Mouse (Mus musculus) heart, adult 2 months (tissue): ENCODE measurements at regions not wholly inside any gene's neighbourhood (a gene's known extent, or its start where the extent isn't known, plus 50 kb on each side); places are given as distances from the start of the nearest gene placed in this dataset.
A peak's percentile ranks its signal among the peaks of the same experiment; 100 is the strongest.

Experiments used
- DNase-seq, 2 experiments: peaks; one replicate each; pipeline ENCODE4 v3.0.0; 2021
- H3K27ac ChIP-seq: fragments of 200-600 bp; 2 replicates; pipeline ENCODE4 v1.8.1; 2022
- H3K27me3 ChIP-seq: fragments of 200-500 bp; 2 replicates; pipeline ENCODE4 v1.6.1; 2012; ENCODE audit warnings: mild to moderate bottlenecking, low read length, inconsistent platforms, mixed read lengths; ENCODE audit not compliant: control insufficient read depth, insufficient read depth
- H3K36me3 ChIP-seq: fragments of 200-500 bp; 2 replicates; pipeline ENCODE4 v1.6.1; 2012; ENCODE audit warnings: low read length, inconsistent platforms; ENCODE audit not compliant: control insufficient read depth, insufficient read depth
- H3K4me1 ChIP-seq: fragments of 200-500 bp; 2 replicates; pipeline ENCODE4 v1.6.1; 2011; ENCODE audit warnings: low read length; ENCODE audit not compliant: control insufficient read depth, insufficient read depth
- H3K4me3 ChIP-seq: fragments of 200-600 bp; 2 replicates; pipeline ENCODE4 v1.8.1; 2022
- H3K79me2 ChIP-seq: fragments of 200-500 bp; replicated peaks from 2 replicates; pipeline ENCODE4 v1.6.1; 2012; ENCODE audit warnings: mild to moderate bottlenecking, inconsistent platforms, low read length, moderate library complexity, mixed read lengths; ENCODE audit not compliant: control insufficient read depth, insufficient read depth
- H3K9ac ChIP-seq: fragments of 200-500 bp; 2 replicates; pipeline ENCODE4 v1.6.1; 2012; ENCODE audit warnings: low read depth, mild to moderate bottlenecking, control low read depth, inconsistent platforms, low read length, mixed read lengths
- CTCF ChIP-seq: fragments of 200-600 bp; IDR thresholded peaks from 2 replicates; pipeline ENCODE4 v1.8.1; 2022; ENCODE audit warnings: antibody characterized with exemption, mild to moderate bottlenecking, moderate library complexity
- EP300 ChIP-seq: fragments of 200-500 bp; IDR thresholded peaks from 2 replicates; pipeline ENCODE4 v1.6.1; 2011; ENCODE audit warnings: low read depth, low read length, control low read depth; ENCODE audit not compliant: insufficient read depth
- POLR2A ChIP-seq: fragments of 200-500 bp; IDR thresholded peaks from 2 replicates; pipeline ENCODE4 v1.6.1; 2011; ENCODE audit warnings: mild to moderate bottlenecking, low read depth, low read length, control low read depth; ENCODE audit not compliant: insufficient read depth
- whole genome bisulfite sequencing: fragments of 180-500 bp; shearing (Covaris S2); methylation state at CpG from one replicate; pipeline ENCODE4 v1.1.7; 2018; 5-methylcytosine and 5-hydroxymethylcytosine counted together
- intact Hi-C: fragments of 180-260 bp; cut with DNase I; formaldehyde crosslinking; loops from one replicate; pipeline ENCODE4 v1.15.1; 2025

DNA sequence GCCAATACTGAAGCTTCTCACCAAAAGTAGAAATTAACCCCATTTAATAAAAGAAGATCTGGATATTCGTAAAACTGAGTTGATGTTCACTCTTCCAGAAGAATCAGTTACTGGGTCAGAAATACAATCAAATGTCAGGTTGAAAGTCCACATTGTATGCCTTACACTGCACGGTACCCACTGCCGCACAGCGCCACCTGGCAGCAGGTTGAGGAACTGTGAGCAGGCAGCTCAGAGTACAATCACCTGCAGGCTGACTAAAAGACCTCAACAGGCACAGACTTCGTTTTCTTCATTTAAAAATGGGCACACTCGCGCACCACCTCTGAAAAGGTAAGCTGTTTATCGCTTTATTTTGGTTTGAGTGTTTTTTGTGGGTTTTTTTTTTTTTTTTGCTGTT lies 341.8 kb upstream of the Mms22l start:
- Histone ChIP-seq H3K4me1 (no peaks in the 10 kb centered on the region), H3K27ac (no peak overlapping the region), H3K36me3 (no peaks in the 10 kb centered on the region), H3K9ac (no peak overlapping the region), H3K27me3 (no peaks in the 10 kb centered on the region), H3K4me3 (no peak overlapping the region), H3K79me2 (no peaks in the 10 kb centered on the region)
- TF ChIP-seq EP300 (no peak), POLR2A (no peak), CTCF (peak; percentile 85)
- intact Hi-C loops, result no loop called here
- WGBS, result 19% methylated on average over 8 of the region's 8 CpGs
- DNase-seq, result peak; percentile 3 to 51

GRCm38 (mm10) chr4:24173750-24174149 lies 322.5 kb upstream of the Mms22l start:
- no peaks in the 10 kb centered on the region for H3K27me3 ChIP-seq
- no peak for DNase-seq
- no peak for TF ChIP-seq POLR2A
- TF ChIP-seq EP300, result no peak
- TF ChIP-seq CTCF, result no peak

DNA sequence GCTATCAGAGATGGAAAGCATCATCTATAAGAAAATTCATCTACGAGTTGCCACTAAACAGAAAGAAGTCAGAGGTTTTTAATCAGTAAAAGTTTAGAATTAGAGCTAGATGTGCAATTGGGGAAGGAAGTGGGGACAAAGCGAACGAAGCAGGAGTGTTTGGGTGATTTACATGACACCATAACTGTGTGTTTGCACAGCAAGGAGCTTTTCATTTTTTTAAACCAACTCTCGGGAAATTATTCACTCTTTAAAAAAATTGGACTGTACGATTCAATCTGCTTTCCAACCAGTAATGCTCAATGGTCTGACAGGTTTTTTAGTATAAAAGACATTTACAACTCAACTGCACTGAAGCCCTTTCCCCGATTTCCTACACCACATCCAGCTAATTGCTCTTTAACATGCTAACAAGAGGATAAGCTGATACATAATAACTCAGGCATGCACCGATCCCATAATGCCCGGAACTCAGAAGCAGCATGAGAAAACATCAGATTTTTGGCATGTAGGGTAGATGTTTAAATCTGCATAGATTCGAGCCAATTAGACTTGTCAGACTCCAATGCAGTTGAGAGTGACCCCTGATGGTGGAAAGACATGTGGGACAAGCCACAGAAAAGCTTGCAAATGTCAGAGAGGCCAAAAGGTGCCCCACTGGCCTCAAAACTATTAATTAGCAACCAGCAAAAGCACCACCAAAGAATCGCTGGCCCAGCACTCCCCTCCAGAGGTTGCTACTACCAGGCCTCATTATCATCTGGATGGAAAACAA lies 282.8 kb upstream of the Mms22l start:
- TF ChIP-seq POLR2A (no peak), EP300 (no peak), CTCF (no peak)
- H3K9ac ChIP-seq, result no peak overlapping the region
- H3K4me1 ChIP-seq, result no peaks in the 10 kb centered on the region
- no peaks in the 10 kb centered on the region for H3K36me3 ChIP-seq
- no peak overlapping the region for H3K27ac ChIP-seq
- no peaks in the 10 kb centered on the region for H3K79me2 ChIP-seq
- DNase-seq, result no peak
- no peak overlapping the region for H3K4me3 ChIP-seq
- no peaks in the 10 kb centered on the region for H3K27me3 ChIP-seq
- intact Hi-C loops, result no loop called here
- 69% methylated on average over 10 of the region's 10 CpGs for WGBS

More at GRCm38 (mm10) chr4:24173750-24174149, 322.5 kb upstream of the Mms22l start:
- Histone ChIP-seq H3K79me2 (no peaks in the 10 kb centered on the region), H3K27ac (no peak overlapping the region), H3K9ac (no peak overlapping the region), H3K4me3 (no peak overlapping the region), H3K36me3 (no peaks in the 10 kb centered on the region), H3K4me1 (no peaks in the 10 kb centered on the region)
- WGBS, result 52% methylated on average over 2 of the region's 2 CpGs
- intact Hi-C loops, result no loop called here

DNA sequence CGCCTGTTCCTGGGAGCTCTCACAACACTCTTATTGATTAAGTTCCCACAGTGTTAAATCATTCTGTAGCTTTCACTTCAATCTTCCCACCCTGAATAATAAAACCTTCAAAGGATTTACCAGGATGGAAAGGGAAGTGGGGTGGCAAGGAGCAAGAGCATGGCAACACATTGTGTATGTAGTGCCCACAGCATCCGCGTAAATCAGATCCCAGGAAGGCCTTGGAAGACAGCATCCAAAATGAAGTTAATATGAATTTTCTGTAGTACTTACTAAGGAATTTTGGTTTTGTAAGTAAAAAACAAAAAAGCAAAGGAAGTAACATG lies 282.3 kb upstream of the Mms22l start:
- TF ChIP-seq EP300 (no peak), POLR2A (no peak)
- Histone ChIP-seq H3K9ac (no peak overlapping the region), H3K4me3 (no peak overlapping the region), H3K36me3 (no peaks in the 10 kb centered on the region), H3K27me3 (no peaks in the 10 kb centered on the region), H3K79me2 (no peaks in the 10 kb centered on the region), H3K4me1 (no peaks in the 10 kb centered on the region), H3K27ac (no peak overlapping the region)
- no peak for DNase-seq
- WGBS, result 77% methylated on average over 3 of the region's 3 CpGs
- intact Hi-C loops, result no loop called here

DNA sequence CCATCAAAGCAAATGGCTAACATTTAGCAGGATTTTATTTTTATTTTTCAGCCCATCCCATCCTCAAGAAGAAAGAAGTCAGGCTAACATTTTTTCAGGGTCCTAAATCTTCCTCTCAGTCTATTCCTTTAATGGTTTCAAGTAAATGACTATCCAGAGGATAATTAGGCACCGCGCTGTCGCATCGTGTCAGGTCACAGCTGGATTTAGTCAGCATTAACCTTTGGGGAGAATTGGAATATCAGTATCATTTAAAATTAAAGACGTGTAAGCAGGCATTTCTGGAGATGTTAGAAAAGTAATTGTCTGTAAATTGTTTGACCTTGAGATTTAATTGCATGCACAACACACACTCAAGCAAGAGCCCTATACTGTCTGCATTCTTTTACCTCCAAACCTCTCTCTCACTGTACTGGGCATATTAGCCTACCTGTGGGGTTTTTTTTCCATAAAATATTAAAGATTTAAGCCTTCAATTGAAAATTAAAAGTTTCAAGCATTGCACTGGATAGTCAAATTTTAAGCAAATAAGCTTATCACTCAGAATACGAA lies 277.8 kb upstream of the Mms22l start:
- DNase-seq, result no peak
- no peak overlapping the region for H3K9ac ChIP-seq
- H3K27ac ChIP-seq, result no peak overlapping the region
- H3K4me1 ChIP-seq, result no peaks in the 10 kb centered on the region
- no peaks in the 10 kb centered on the region for H3K79me2 ChIP-seq
- no peaks in the 10 kb centered on the region for H3K27me3 ChIP-seq
- H3K36me3 ChIP-seq, result no peaks in the 10 kb centered on the region
- intact Hi-C loops, result no loop called here
- H3K4me3 ChIP-seq, result no peak overlapping the region
- TF ChIP-seq CTCF (no peak), EP300 (no peak), POLR2A (no peak)
- 71% methylated on average over 6 of the region's 6 CpGs for WGBS

DNA sequence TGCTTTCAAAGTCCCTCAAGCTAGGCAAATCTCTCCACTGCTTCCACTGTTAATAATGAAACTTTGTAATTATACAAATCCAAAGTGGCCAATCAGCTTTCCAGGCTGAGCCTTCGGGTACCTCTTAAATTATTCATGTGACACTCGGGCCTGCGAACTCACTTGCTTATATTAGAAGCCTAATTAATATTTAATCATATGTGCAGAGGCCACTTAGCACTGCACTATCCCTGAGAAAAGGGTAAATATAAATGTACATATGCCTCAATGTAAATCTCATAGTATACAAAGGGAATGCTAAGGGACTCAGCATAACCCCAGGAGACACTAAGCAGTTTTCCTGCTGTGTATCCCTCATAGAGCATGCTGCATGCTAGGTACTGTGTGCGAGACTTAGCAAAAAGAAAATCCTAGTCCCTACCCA lies 277.2 kb upstream of the Mms22l start:
- 73% methylated on average over 4 of the region's 4 CpGs for WGBS
- no peak for DNase-seq
- no peak overlapping the region for H3K9ac ChIP-seq
- H3K36me3 ChIP-seq, result no peaks in the 10 kb centered on the region
- H3K4me1 ChIP-seq, result no peaks in the 10 kb centered on the region
- no peak overlapping the region for H3K27ac ChIP-seq
- no peaks in the 10 kb centered on the region for H3K79me2 ChIP-seq
- no peak overlapping the region for H3K4me3 ChIP-seq
- TF ChIP-seq CTCF (no peak), EP300 (no peak), POLR2A (no peak)
- intact Hi-C loops, result no loop called here
- no peaks in the 10 kb centered on the region for H3K27me3 ChIP-seq
